Mouse (Mus musculus) kidney, adult 18-20 months (tissue): ENCODE data around the gene Cdh4.

Experiments used
- DNase-seq: peaks from one replicate; pipeline ENCODE4 v3.0.0; 2021

The Cdh4 gene

GRCm38 (mm10) chr2:179539532-179540245 lies 97.5 kb downstream of the Cdh4 start:
- DNase-seq = no peak

- no peak for DNase-seq
Observed at GRCm38 (mm10) chr2:179541096-179541495, 98.9 kb downstream of the Cdh4 start.

- DNase-seq = peak; percentile 38
Observed at GRCm38 (mm10) chr2:179547627-179548026, 105.4 kb downstream of the Cdh4 start.

GRCm38 (mm10) chr2:179555928-179556327 lies 113.7 kb downstream of the Cdh4 start:
- DNase-seq = no peak

GRCm38 (mm10) chr2:179562350-179562749 lies 120.1 kb downstream of the Cdh4 start:
- DNase-seq = no peak

- DNase-seq = no peak
Observed at GRCm38 (mm10) chr2:179565611-179566010, 123.4 kb downstream of the Cdh4 start.

- no peak for DNase-seq
Observed at GRCm38 (mm10) chr2:179567886-179568285, 125.7 kb downstream of the Cdh4 start.

GRCm38 (mm10) chr2:179569171-179569570 lies 126.9 kb downstream of the Cdh4 start:
- DNase-seq = no peak

GRCm38 (mm10) chr2:179571175-179571769 lies 129.0 kb downstream of the Cdh4 start:
- DNase-seq = no peak

- no peak for DNase-seq
Observed at GRCm38 (mm10) chr2:179573331-179573730, 131.1 kb downstream of the Cdh4 start.

- no peak for DNase-seq
Observed at GRCm38 (mm10) chr2:179573786-179574185, 131.6 kb downstream of the Cdh4 start.

GRCm38 (mm10) chr2:179575585-179575984 lies 133.4 kb downstream of the Cdh4 start:
- no peak for DNase-seq

GRCm38 (mm10) chr2:179576221-179576620 lies 134.0 kb downstream of the Cdh4 start:
- DNase-seq = no peak

- no peak for DNase-seq
Observed at GRCm38 (mm10) chr2:179578329-179578728, 136.1 kb downstream of the Cdh4 start.

GRCm38 (mm10) chr2:179578842-179579241 lies 136.6 kb downstream of the Cdh4 start:
- no peak for DNase-seq

- DNase-seq = no peak
Observed at GRCm38 (mm10) chr2:179580415-179580814, 138.2 kb downstream of the Cdh4 start.

- no peak for DNase-seq
Observed at GRCm38 (mm10) chr2:179581058-179581457, 138.8 kb downstream of the Cdh4 start.

GRCm38 (mm10) chr2:179582966-179583365 lies 140.7 kb downstream of the Cdh4 start:
- DNase-seq = no peak

- DNase-seq = no peak
Observed at GRCm38 (mm10) chr2:179584672-179585071, 142.4 kb downstream of the Cdh4 start.

GRCm38 (mm10) chr2:179586436-179586835 lies 144.2 kb downstream of the Cdh4 start:
- DNase-seq = no peak

- DNase-seq = no peak
Observed at GRCm38 (mm10) chr2:179587069-179587468, 144.8 kb downstream of the Cdh4 start.

GRCm38 (mm10) chr2:179591661-179592060 lies 149.4 kb downstream of the Cdh4 start:
- DNase-seq = no peak

GRCm38 (mm10) chr2:179595013-179595412 lies 152.8 kb downstream of the Cdh4 start:
- no peak for DNase-seq

- no peak for DNase-seq
Observed at GRCm38 (mm10) chr2:179598886-179599285, 156.7 kb downstream of the Cdh4 start.

- no peak for DNase-seq
Observed at GRCm38 (mm10) chr2:179599886-179600285, 157.7 kb downstream of the Cdh4 start.
